Comparison of ENCODE assay signal across 1 mouse cellular context in the genomic region with DNA sequence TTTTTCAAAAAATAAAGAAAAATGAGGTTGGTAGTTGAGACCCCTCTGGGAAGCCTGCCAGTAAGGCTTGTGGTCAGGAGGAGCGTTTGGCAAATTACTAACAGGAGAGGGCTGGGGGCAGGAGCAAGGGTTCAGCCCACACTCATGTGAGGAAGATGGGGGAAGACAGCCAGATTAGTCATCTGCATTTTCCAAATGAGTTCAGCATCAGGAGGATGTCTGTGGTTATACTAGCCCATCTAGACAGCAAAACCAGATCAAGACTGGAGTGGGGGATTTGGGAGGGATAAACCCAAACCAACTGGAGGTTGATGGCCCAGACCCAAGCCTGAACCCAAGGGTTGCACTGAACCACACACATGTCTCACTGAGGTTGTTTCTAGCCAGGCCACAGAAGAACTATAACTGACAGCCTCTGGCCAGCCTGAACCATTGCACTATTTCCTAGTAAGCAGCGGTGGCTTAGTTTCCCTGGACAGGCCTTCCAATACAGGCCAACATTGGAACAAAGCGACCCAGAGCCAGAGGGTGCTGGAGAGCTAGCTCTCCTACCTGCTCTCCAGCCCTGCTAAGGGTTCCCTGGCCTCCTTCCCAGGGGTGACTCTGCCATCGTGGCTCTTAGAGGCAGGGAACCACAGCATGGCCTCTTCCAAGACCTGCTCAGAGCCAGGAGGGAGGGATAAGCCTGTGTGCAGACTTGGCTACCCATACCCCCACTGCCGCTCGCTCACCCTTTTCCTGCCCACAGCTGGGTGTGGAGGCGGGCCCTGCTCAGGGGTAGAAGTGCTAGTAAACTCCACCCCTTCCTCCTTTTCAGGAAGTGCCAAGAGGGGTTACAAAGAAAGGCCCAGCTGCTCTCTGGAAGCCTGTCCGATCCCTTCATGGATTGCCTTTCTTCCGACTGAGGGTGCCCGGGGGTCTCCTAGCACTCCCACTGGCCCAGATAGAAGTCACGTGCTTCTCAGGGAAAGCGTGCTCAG.
TF ChIP-seq lines count a peak whose summit lies in the region.

No protein-coding gene starts in this region.

TF ChIP-seq in myocyte, 11 proteins besides CTCF, POLR2A, EP300 and RAD21:
- TF ChIP-seq POLR2AphosphoS2 (IDR thresholded peaks at IDR 0.05; ENCODE audit: insufficient read length, low read depth), result no peak
- TF ChIP-seq E2F4 (IDR thresholded peaks at IDR 0.05; ENCODE audit: insufficient read depth), result no peak
- TF ChIP-seq MYOG (IDR thresholded peaks at IDR 0.05; ENCODE audit: control insufficient read depth in 1 of 3, insufficient read depth in 1 of 3, insufficient read length in 2 of 3, low read depth in 2 of 3), result peak in 1 of 3 experiments; percentile 16
- TF ChIP-seq MYOD1 (IDR thresholded peaks at IDR 0.05; ENCODE audit: control insufficient read depth in 1 of 3, insufficient read length in 2 of 3, low read depth in 2 of 3), result peak in 1 of 3 experiments; percentile 38
- no peak for TF ChIP-seq TCF12 (IDR thresholded peaks at IDR 0.05; ENCODE audit: insufficient read depth, poor library complexity, severe bottlenecking)
- TF ChIP-seq TCF3 (IDR thresholded peaks at IDR 0.05; ENCODE audit: insufficient read length, low read depth), result no peak
